Mouse (Mus musculus): ENCODE results near the gene Fam107b. TPM values are rescaled to one million over a fixed set of nuclear protein-coding genes. Genes with fewer than 3 reads are reported as not detected.

Gene Fam107b
- polyA plus RNA-seq, 1 experiment from 2014 or later, result 13.4 TPM

- Histone ChIP-seq H3K4me2 (no peak overlapping the region), H3K27ac (no peak overlapping the region), H3K36me3 (0 out of 2 replicates have a peak, but pooled peaks cover 4% of the 10 kb centered on the region), H3K9me3 (replicated peaks) (no peaks in the 10 kb centered on the region), H3K9ac (no peak overlapping the region), H3K27me3 (no peaks in the 10 kb centered on the region), H3K4me1 (replicated peaks) (no peaks in the 10 kb centered on the region; the same call in 1 of the 2 replicates), H3K4me3 (replicated peaks) (no peak overlapping the region)
- DNase-seq (no peak), ATAC-seq (ENCODE audit: low read depth) (no peak)
- WGBS (ENCODE audit: insufficient replicate concordance), result 75% methylated on average over 8 of the region's 8 CpGs
Measured at GRCm38 (mm10) chr2:3785546-3785945, 215.3 kb downstream of the Fam107b start.

GRCm38 (mm10) chr2:3787752-3788423 is 217.6 kb downstream of the Fam107b start:
- no peak for DNase-seq
- no peak for ATAC-seq (ENCODE audit: low read depth)

GRCm38 (mm10) chr2:3788424-3788786 is 218.1 kb downstream of the Fam107b start:
- WGBS (ENCODE audit: insufficient replicate concordance), result 12% methylated on average over 3 of the region's 3 CpGs
- ATAC-seq (ENCODE audit: low read depth), result no peak
- no peak overlapping the region for H3K27ac ChIP-seq

More at GRCm38 (mm10) chr2:3787752-3788423, 217.6 kb downstream of the Fam107b start:
- no peak overlapping the region for H3K4me2 ChIP-seq
- H3K4me1 ChIP-seq (replicated peaks), result no peaks in the 10 kb centered on the region; the same call in 1 of the 2 replicates
- no peaks in the 10 kb centered on the region for H3K9me3 ChIP-seq (replicated peaks)
- H3K27me3 ChIP-seq, result no peaks in the 10 kb centered on the region
- no peak overlapping the region for H3K27ac ChIP-seq
- no peak overlapping the region for H3K4me3 ChIP-seq (replicated peaks)
- no peaks in the 10 kb centered on the region for H3K36me3 ChIP-seq
- H3K9ac ChIP-seq, result no peak overlapping the region

GRCm38 (mm10) chr2:3796543-3796942 is 226.3 kb downstream of the Fam107b start:
- no peak overlapping the region for H3K4me2 ChIP-seq
- ATAC-seq (ENCODE audit: low read depth), result no peak
- WGBS (ENCODE audit: insufficient replicate concordance), result 68% methylated on average over 5 of the region's 5 CpGs
- no peaks in the 10 kb centered on the region for H3K36me3 ChIP-seq
- H3K4me3 ChIP-seq (replicated peaks), result no peak overlapping the region
- peaks cover 7% of the 10 kb centered on the region for H3K4me1 ChIP-seq (replicated peaks)
- no peaks in the 10 kb centered on the region for H3K9me3 ChIP-seq (replicated peaks)
- H3K27me3 ChIP-seq, result no peaks in the 10 kb centered on the region
- no peak overlapping the region for H3K27ac ChIP-seq
- H3K9ac ChIP-seq, result no peak overlapping the region
- no peak for DNase-seq

More at GRCm38 (mm10) chr2:3788424-3788786, 218.1 kb downstream of the Fam107b start:
- no peak overlapping the region for H3K4me2 ChIP-seq
- no peaks in the 10 kb centered on the region for H3K27me3 ChIP-seq
- H3K36me3 ChIP-seq, result no peaks in the 10 kb centered on the region
- H3K4me1 ChIP-seq (replicated peaks), result no peaks in the 10 kb centered on the region; the same call in 1 of the 2 replicates
- no peaks in the 10 kb centered on the region for H3K9me3 ChIP-seq (replicated peaks)
- no peak overlapping the region for H3K4me3 ChIP-seq (replicated peaks)
- DNase-seq, result no peak
- H3K9ac ChIP-seq, result no peak overlapping the region

- Histone ChIP-seq H3K9me3 (replicated peaks) (no peaks in the 10 kb centered on the region), H3K4me2 (peak overlapping the region; percentile 59), H3K27ac (no peak overlapping the region), H3K4me1 (replicated peaks) (peaks cover 7% of the 10 kb centered on the region), H3K27me3 (no peaks in the 10 kb centered on the region), H3K9ac (peak overlapping the region; percentile 7; the same call in 1 of the 2 replicates), H3K4me3 (replicated peaks) (peak overlapping the region; percentile 29), H3K36me3 (no peaks in the 10 kb centered on the region)
- 11% methylated on average over 18 of the region's 18 CpGs for WGBS (ENCODE audit: insufficient replicate concordance)
- peak; percentile 7 for DNase-seq
- peak; percentile 48; the same call in 1 of the 2 replicates for ATAC-seq (ENCODE audit: low read depth)
Measured at GRCm38 (mm10) chr2:3799767-3800554, 229.7 kb downstream of the Fam107b start.

GRCm38 (mm10) chr2:3800555-3800878 is 230.2 kb downstream of the Fam107b start:
- H3K9me3 ChIP-seq (replicated peaks), result no peaks in the 10 kb centered on the region
- H3K27me3 ChIP-seq, result no peaks in the 10 kb centered on the region
- ATAC-seq (ENCODE audit: low read depth), result no peak
- H3K4me2 ChIP-seq, result peak overlapping the region; percentile 59; the same call in 1 of the 2 replicates
- no peak overlapping the region for H3K4me3 ChIP-seq (replicated peaks)
- no peak for DNase-seq
- no peak overlapping the region for H3K27ac ChIP-seq
- H3K4me1 ChIP-seq (replicated peaks), result peaks cover 7% of the 10 kb centered on the region
- 30% methylated on average over 5 of the region's 5 CpGs for WGBS (ENCODE audit: insufficient replicate concordance)
- H3K36me3 ChIP-seq, result no peaks in the 10 kb centered on the region
- H3K9ac ChIP-seq, result no peak overlapping the region

GRCm38 (mm10) chr2:3805742-3806141 is 235.5 kb downstream of the Fam107b start:
- ATAC-seq (ENCODE audit: low read depth), result no peak

GRCm38 (mm10) chr2:3810321-3810720 is 240.0 kb downstream of the Fam107b start:
- no peak overlapping the region for H3K27ac ChIP-seq
- ATAC-seq (ENCODE audit: low read depth) (no peak), DNase-seq (no peak)
- no peak overlapping the region for H3K9ac ChIP-seq
- H3K4me1 ChIP-seq (replicated peaks), result no peaks in the 10 kb centered on the region
- no peak overlapping the region for H3K4me2 ChIP-seq
- H3K9me3 ChIP-seq (replicated peaks), result no peaks in the 10 kb centered on the region
- H3K4me3 ChIP-seq (replicated peaks), result no peak overlapping the region
- no peaks in the 10 kb centered on the region for H3K27me3 ChIP-seq
- no peaks in the 10 kb centered on the region for H3K36me3 ChIP-seq
- WGBS (ENCODE audit: insufficient replicate concordance), result 42% methylated on average over 5 of the region's 5 CpGs

More at GRCm38 (mm10) chr2:3805742-3806141, 235.5 kb downstream of the Fam107b start:
- no peaks in the 10 kb centered on the region for H3K27me3 ChIP-seq
- no peaks in the 10 kb centered on the region for H3K9me3 ChIP-seq (replicated peaks)
- H3K9ac ChIP-seq, result no peak overlapping the region
- no peaks in the 10 kb centered on the region for H3K36me3 ChIP-seq
- H3K4me3 ChIP-seq (replicated peaks), result no peak overlapping the region
- H3K27ac ChIP-seq, result no peak overlapping the region
- DNase-seq, result no peak
- H3K4me2 ChIP-seq, result no peak overlapping the region
- WGBS (ENCODE audit: insufficient replicate concordance), result 55% methylated on average over 6 of the region's 6 CpGs
- no peaks in the 10 kb centered on the region for H3K4me1 ChIP-seq (replicated peaks)

GRCm38 (mm10) chr2:3816142-3816609 is 245.9 kb downstream of the Fam107b start:
- no peaks in the 10 kb centered on the region for H3K9me3 ChIP-seq (replicated peaks)
- WGBS (ENCODE audit: insufficient replicate concordance), result 70% methylated on average over 6 of the region's 6 CpGs
- DNase-seq, result no peak
- H3K4me1 ChIP-seq (replicated peaks), result no peaks in the 10 kb centered on the region
- ATAC-seq (ENCODE audit: low read depth), result no peak
- H3K4me2 ChIP-seq, result no peak overlapping the region
- H3K27me3 ChIP-seq, result no peaks in the 10 kb centered on the region
- no peak overlapping the region for H3K9ac ChIP-seq
- no peak overlapping the region for H3K4me3 ChIP-seq (replicated peaks)
- no peak overlapping the region for H3K27ac ChIP-seq
- no peaks in the 10 kb centered on the region for H3K36me3 ChIP-seq

- Histone ChIP-seq H3K4me3 (replicated peaks) (no peak overlapping the region), H3K9ac (no peak overlapping the region), H3K36me3 (no peaks in the 10 kb centered on the region), H3K4me2 (no peak overlapping the region), H3K27ac (no peak overlapping the region), H3K27me3 (no peaks in the 10 kb centered on the region), H3K9me3 (replicated peaks) (no peaks in the 10 kb centered on the region), H3K4me1 (replicated peaks) (no peaks in the 10 kb centered on the region)
- ATAC-seq (ENCODE audit: low read depth), result no peak
- no peak for DNase-seq
- WGBS (ENCODE audit: insufficient replicate concordance), result 52% methylated on average over 3 of the region's 3 CpGs
Measured at GRCm38 (mm10) chr2:3817626-3818025, 247.3 kb downstream of the Fam107b start.

GRCm38 (mm10) chr2:3822483-3823455 is 252.5 kb downstream of the Fam107b start:
- Histone ChIP-seq H3K4me1 (replicated peaks) (no peaks in the 10 kb centered on the region), H3K4me2 (no peak overlapping the region), H3K36me3 (no peaks in the 10 kb centered on the region), H3K27ac (no peak overlapping the region), H3K4me3 (replicated peaks) (no peak overlapping the region), H3K9me3 (replicated peaks) (no peaks in the 10 kb centered on the region), H3K9ac (no peak overlapping the region), H3K27me3 (no peaks in the 10 kb centered on the region)
- WGBS (ENCODE audit: insufficient replicate concordance), result 60% methylated on average over 8 of the region's 8 CpGs
- ATAC-seq (ENCODE audit: low read depth) (no peak), DNase-seq (no peak)

Data from liver, embryonic 13.5 days (tissue).